Comparison of ENCODE assay signal across 9 mouse cellular contexts in genomic region chr5:113135513-113135912, GRCm38 (mm10). TPM values are rescaled to one million over a fixed set of nuclear protein-coding genes. Genes with fewer than 3 reads are reported as not detected.
DNase-seq lines count a peak whose midpoint lies in the region; ATAC-seq and TF ChIP-seq lines count a peak whose summit lies in the region.
"Had no signal": no experiment of that assay in that cellular context is flagged by ENCODE, and none has a peak within 500 bp of the region (broad histone marks: within the 10 kb centered on the region; RNA-seq: fewer than 3 reads in every experiment).

No protein-coding gene starts in this region.

- H3K9ac ChIP-seq in lung, embryonic 14.5 days, result peak overlapping the region; percentile 46
- H3K9ac ChIP-seq in forebrain, embryonic 13.5 days, result peak overlapping the region; percentile 51; the same call in 1 of the 2 replicates
- peak overlapping the region; percentile 41 for H3K9ac ChIP-seq in hindbrain, embryonic 16.5 days (ENCODE audit: low read depth, low read length)

- H3K27ac ChIP-seq in lung, embryonic 14.5 days (ENCODE audit: low read depth), result peak overlapping the region; percentile 60
- H3K27ac ChIP-seq in forebrain, embryonic 13.5 days, result peak overlapping the region; percentile 96
- peak overlapping the region; percentile 29; the same call in 1 of the 2 replicates for H3K27ac ChIP-seq in hindbrain, embryonic 16.5 days (ENCODE audit: low read depth, low read length)

- TF ChIP-seq POLR2A in myocyte (IDR thresholded peaks at IDR 0.05; ENCODE audit: insufficient read length, low read depth), result no peak

- no peak overlapping the region for H3ac ChIP-seq in myocyte (ENCODE audit: control insufficient read depth, insufficient read length)

- peak overlapping the region; percentile 47 for H3K4me3 ChIP-seq in lung, embryonic 14.5 days (ENCODE audit: low read depth, low read length)
- peak overlapping the region; percentile 13; the same call in 1 of the 2 replicates for H3K4me3 ChIP-seq in forebrain, embryonic 13.5 days
- peak overlapping the region; percentile 6; the same call in 1 of the 2 replicates for H3K4me3 ChIP-seq in hindbrain, embryonic 16.5 days (ENCODE audit: low read length)
- no peak overlapping the region for H3K4me3 ChIP-seq in myocyte

- H3K9me3 ChIP-seq in lung, embryonic 14.5 days (ENCODE audit: low read depth, low read length), result no peaks in the 10 kb centered on the region
- H3K9me3 ChIP-seq in forebrain, embryonic 13.5 days (replicated peaks), result no peaks in the 10 kb centered on the region
- H3K9me3 ChIP-seq in hindbrain, embryonic 16.5 days (ENCODE audit: control insufficient read depth, low read length), result 0 out of 2 replicates have a peak, but pooled peaks cover 2% of the 10 kb centered on the region

- WGBS in lung, embryonic 14.5 days, result 14% methylated on average over 10 of the region's 10 CpGs
- WGBS in forebrain, embryonic 13.5 days, result 31% methylated on average over 10 of the region's 10 CpGs
- WGBS in hindbrain, embryonic 16.5 days, result 41% methylated on average over 10 of the region's 10 CpGs

- H3K79me2 ChIP-seq in myocyte (ENCODE audit: control insufficient read depth, insufficient read depth), result no peaks in the 10 kb centered on the region

- peaks cover 10% of the 10 kb centered on the region for H3K27me3 ChIP-seq in lung, embryonic 14.5 days (ENCODE audit: insufficient read depth, low read length)
- peaks cover 11% of the 10 kb centered on the region for H3K27me3 ChIP-seq in forebrain, embryonic 13.5 days
- peaks cover 2% of the 10 kb centered on the region; the same call in 1 of the 2 replicates for H3K27me3 ChIP-seq in hindbrain, embryonic 16.5 days (replicated peaks; ENCODE audit: control insufficient read depth, insufficient read depth, low read length)
- H3K27me3 ChIP-seq in myocyte (ENCODE audit: control insufficient read depth, insufficient read depth, insufficient read length), result no peaks in the 10 kb centered on the region

- peaks cover 24% of the 10 kb centered on the region; the same call in 1 of the 2 replicates for H3K4me1 ChIP-seq in lung, embryonic 14.5 days (ENCODE audit: insufficient read depth)
- H3K4me1 ChIP-seq in forebrain, embryonic 13.5 days, result peaks cover 79% of the 10 kb centered on the region
- H3K4me1 ChIP-seq in hindbrain, embryonic 16.5 days (ENCODE audit: control insufficient read depth, insufficient read depth, low read depth, low read length), result peaks cover 33% of the 10 kb centered on the region

- H3K4me2 ChIP-seq in lung, embryonic 14.5 days, result peak overlapping the region; percentile 94
- H3K4me2 ChIP-seq in forebrain, embryonic 13.5 days, result peak overlapping the region; percentile 77
- peak overlapping the region; percentile 21 for H3K4me2 ChIP-seq in hindbrain, embryonic 16.5 days (ENCODE audit: low read length)
- peak overlapping the region; percentile 74 for H3K4me2 ChIP-seq in myocyte (ENCODE audit: low read depth)

- no peak for ATAC-seq in lung, embryonic 14.5 days (ENCODE audit: insufficient read depth)
- no peak for ATAC-seq in forebrain, embryonic 13.5 days
- no peak for ATAC-seq in hindbrain, embryonic 16.5 days
- ATAC-seq in cerebellum, adult (ENCODE audit: insufficient number of reproducible peaks, low FRiP score, low TSS enrichment), result no peak

- H3K36me3 ChIP-seq in lung, embryonic 14.5 days (ENCODE audit: insufficient read depth), result no peaks in the 10 kb centered on the region
- H3K36me3 ChIP-seq in forebrain, embryonic 13.5 days (ENCODE audit: poor library complexity, severe bottlenecking), result no peaks in the 10 kb centered on the region
- H3K36me3 ChIP-seq in hindbrain, embryonic 16.5 days (ENCODE audit: control insufficient read depth, insufficient read depth, low read length), result no peaks in the 10 kb centered on the region
- H3K36me3 ChIP-seq in myocyte (ENCODE audit: control insufficient read depth, insufficient read depth), result no peaks in the 10 kb centered on the region
- H3K36me3 ChIP-seq: G1E had no signal

- no peak for DNase-seq in lung, embryonic 14.5 days
- no peak for DNase-seq in lung, postnatal 25 days (ENCODE audit: low spot score)
- no peak for DNase-seq in cerebellum, adult 11 months
- DNase-seq: adrenal gland, postnatal 25 days had no signal

- no peak for TF ChIP-seq CTCF in lung, embryonic 14.5 days (IDR thresholded peaks at IDR 0.05; ENCODE audit: low read depth)

TF ChIP-seq in myocyte, 11 proteins besides CTCF, POLR2A, EP300 and RAD21:
- TF ChIP-seq REST (IDR thresholded peaks at IDR 0.05; ENCODE audit: insufficient read depth, insufficient read length), result no peak
- no peak for TF ChIP-seq CEBPB (IDR thresholded peaks at IDR 0.05; ENCODE audit: insufficient read depth, poor library complexity, severe bottlenecking)
- TF ChIP-seq E2F4 (IDR thresholded peaks at IDR 0.05; ENCODE audit: insufficient read depth), result no peak
- TF ChIP-seq MYOG (IDR thresholded peaks at IDR 0.05; ENCODE audit: control insufficient read depth in 1 of 3, insufficient read depth in 1 of 3, insufficient read length in 2 of 3, low read depth in 2 of 3), result no peak
- TF ChIP-seq MYOD1 (IDR thresholded peaks at IDR 0.05; ENCODE audit: control insufficient read depth in 1 of 3, insufficient read length in 2 of 3, low read depth in 2 of 3), result no peak
- TF ChIP-seq MAX (IDR thresholded peaks at IDR 0.05; ENCODE audit: low read depth), result no peak
- TF ChIP-seq TCF12 (IDR thresholded peaks at IDR 0.05; ENCODE audit: insufficient read depth, poor library complexity, severe bottlenecking), result no peak
- no peak for TF ChIP-seq USF1 (IDR thresholded peaks at IDR 0.05; ENCODE audit: low read depth)
- TF ChIP-seq TCF3 (IDR thresholded peaks at IDR 0.05; ENCODE audit: insufficient read length, low read depth), result no peak
- no peak for TF ChIP-seq SRF (IDR thresholded peaks at IDR 0.05; ENCODE audit: control insufficient read depth, insufficient read length, low read depth)
- TF ChIP-seq POLR2AphosphoS2 (IDR thresholded peaks at IDR 0.05; ENCODE audit: insufficient read length, low read depth), result no peak

RNA-seq across cellular contexts. Expression of gene Crybb3, which starts 54.1 kb away (rescaled TPM):
- 0.46 and 1.1 TPM in 2 replicates for polyA plus RNA-seq in lung, embryonic 14.5 days (2014; fragmentation: Nextera tagmentation; extraction: Ambion mirVana)
- polyA plus RNA-seq in forebrain, embryonic 13.5 days (2015; fragmentation: Nextera tagmentation; extraction: Ambion mirVana), result 0.57 and 0.65 TPM in 2 replicates
- polyA plus RNA-seq in hindbrain, embryonic 16.5 days (2015; fragmentation: Nextera tagmentation; extraction: Ambion mirVana), result 0.86 and 1.8 TPM in 2 replicates
- polyA plus RNA-seq in myocyte (2012; fragmentation: generic; extraction: Trizol), result 0.30 TPM
- polyA plus RNA-seq: G1E had no signal

Comparison
In these comparisons a context has a peak if more than half of its experiments do, and no peak if none do; other contexts are left out.
1. H3K27ac ChIP-seq: peak in every context shown above with its lines; median percentile 96 in forebrain, embryonic 13.5 days; 60 in lung, embryonic 14.5 days; 29 in hindbrain, embryonic 16.5 days.
2. H3K4me2 ChIP-seq: peak in every context shown above with its lines; median percentile 94 in lung, embryonic 14.5 days; 77 in forebrain, embryonic 13.5 days; 74 in myocyte; 21 in hindbrain, embryonic 16.5 days.